Mouse (Mus musculus): ENCODE measurements around the gene Pcolce2.

The Pcolce2 gene

DNA sequence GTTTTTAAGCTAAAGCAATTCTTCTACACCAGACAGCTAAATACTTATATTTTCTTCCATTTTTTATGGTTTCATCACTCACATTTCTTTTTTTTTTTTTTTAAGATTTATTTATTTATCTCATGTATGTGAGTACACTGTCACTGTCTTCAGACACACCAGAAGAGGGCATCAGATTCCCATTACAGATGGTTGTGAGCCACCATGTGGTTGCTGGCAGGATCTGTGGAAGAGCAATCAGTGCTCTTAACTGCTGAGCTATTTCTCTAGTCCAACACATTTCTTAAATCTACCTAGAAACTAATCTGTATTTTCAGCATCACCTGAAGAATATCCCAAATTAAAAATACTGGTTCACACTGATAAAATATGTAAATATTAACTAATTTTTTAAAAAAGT lies 98.8 kb downstream of the Pcolce2 start:
- no peak for DNase-seq

GRCm38 (mm10) chr9:95744845-95745613 lies 107.6 kb downstream of the Pcolce2 start:
- no peak for DNase-seq

- DNase-seq, result no peak
Measured at GRCm38 (mm10) chr9:95747298-95747697, 109.9 kb downstream of the Pcolce2 start.

Data from lung, postnatal 14 days (tissue).